Mouse (Mus musculus): ENCODE measurements around the gene Inip.

Inip gene

GRCm38 (mm10) chr4:59772171-59772879 is 29.1 kb downstream of the Inip start:
- DNase-seq (ENCODE audit: low read depth, low spot score): no peak

- DNase-seq (ENCODE audit: low read depth, low spot score): no peak
Measured at GRCm38 (mm10) chr4:59767717-59768116, 33.7 kb downstream of the Inip start.

GRCm38 (mm10) chr4:59765385-59766005 is 35.9 kb downstream of the Inip start:
- DNase-seq (ENCODE audit: low read depth, low spot score): no peak

GRCm38 (mm10) chr4:59764950-59765349 is 36.4 kb downstream of the Inip start:
- no peak for DNase-seq (ENCODE audit: low read depth, low spot score)

- DNase-seq (ENCODE audit: low read depth, low spot score): no peak
Measured at GRCm38 (mm10) chr4:59761365-59761729, 40.0 kb downstream of the Inip start.

- no peak for DNase-seq (ENCODE audit: low read depth, low spot score)
Measured at GRCm38 (mm10) chr4:59760636-59761364, 40.6 kb downstream of the Inip start.

- DNase-seq (ENCODE audit: low read depth, low spot score): no peak
Measured at GRCm38 (mm10) chr4:59760016-59760415, 41.4 kb downstream of the Inip start.

- no peak for DNase-seq (ENCODE audit: low read depth, low spot score)
Measured at GRCm38 (mm10) chr4:59757452-59758435, 43.6 kb downstream of the Inip start.

- no peak for DNase-seq (ENCODE audit: low read depth, low spot score)
Measured at GRCm38 (mm10) chr4:59756332-59757082, 44.9 kb downstream of the Inip start.

- no peak for DNase-seq (ENCODE audit: low read depth, low spot score)
Measured at GRCm38 (mm10) chr4:59753491-59754140, 47.8 kb downstream of the Inip start.

GRCm38 (mm10) chr4:59739882-59740281 is 61.5 kb downstream of the Inip start:
- no peak for DNase-seq (ENCODE audit: low read depth, low spot score)

GRCm38 (mm10) chr4:59739321-59739720 is 62.1 kb downstream of the Inip start:
- no peak for DNase-seq (ENCODE audit: low read depth, low spot score)

- no peak for DNase-seq (ENCODE audit: low read depth, low spot score)
Measured at GRCm38 (mm10) chr4:59731544-59731943, 69.8 kb downstream of the Inip start.

- DNase-seq (ENCODE audit: low read depth, low spot score): no peak
Measured at GRCm38 (mm10) chr4:59728839-59729238, 72.5 kb downstream of the Inip start.

GRCm38 (mm10) chr4:59727878-59728261 is 73.5 kb downstream of the Inip start:
- DNase-seq (ENCODE audit: low read depth, low spot score): no peak

GRCm38 (mm10) chr4:59727187-59727877 is 74.1 kb downstream of the Inip start:
- no peak for DNase-seq (ENCODE audit: low read depth, low spot score)

GRCm38 (mm10) chr4:59726501-59726900 is 74.9 kb downstream of the Inip start:
- DNase-seq (ENCODE audit: low read depth, low spot score): no peak

- DNase-seq (ENCODE audit: low read depth, low spot score): no peak
Measured at GRCm38 (mm10) chr4:59725579-59725978, 75.8 kb downstream of the Inip start.

- no peak for DNase-seq (ENCODE audit: low read depth, low spot score)
Measured at GRCm38 (mm10) chr4:59721811-59722210, 79.6 kb downstream of the Inip start.

Measured in forelimb bud, embryonic 11.5 days (tissue).